Mouse (Mus musculus): Measurements from ENCODE around the gene Zfp683.

Zfp683 gene

DNA sequence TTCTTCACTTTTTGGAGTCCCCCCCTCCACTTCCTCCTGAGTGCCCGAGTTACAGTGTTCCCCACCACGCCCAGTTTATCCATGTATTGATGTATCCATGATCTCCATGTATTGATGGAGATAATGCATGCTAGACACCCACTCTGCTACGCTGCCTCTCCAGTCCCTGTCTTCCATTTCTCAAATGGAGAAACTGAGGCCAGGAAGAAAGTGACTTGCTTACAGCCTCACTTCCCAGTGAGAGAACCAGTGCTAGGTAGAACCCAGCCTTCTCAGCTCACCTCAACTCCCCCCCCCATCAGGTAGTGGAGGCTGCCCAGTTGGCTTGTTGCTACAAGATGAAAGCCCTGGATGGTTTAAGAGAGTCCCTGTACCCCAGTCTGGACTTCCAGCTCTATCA is at the start of gene Zfp683:
Gene Zfp683 (plus strand): TSS at position 301 of the 400 bp plus-strand sequence.
- in situ Hi-C loops (cut with MboI, MseI), result no loop called here

DNA sequence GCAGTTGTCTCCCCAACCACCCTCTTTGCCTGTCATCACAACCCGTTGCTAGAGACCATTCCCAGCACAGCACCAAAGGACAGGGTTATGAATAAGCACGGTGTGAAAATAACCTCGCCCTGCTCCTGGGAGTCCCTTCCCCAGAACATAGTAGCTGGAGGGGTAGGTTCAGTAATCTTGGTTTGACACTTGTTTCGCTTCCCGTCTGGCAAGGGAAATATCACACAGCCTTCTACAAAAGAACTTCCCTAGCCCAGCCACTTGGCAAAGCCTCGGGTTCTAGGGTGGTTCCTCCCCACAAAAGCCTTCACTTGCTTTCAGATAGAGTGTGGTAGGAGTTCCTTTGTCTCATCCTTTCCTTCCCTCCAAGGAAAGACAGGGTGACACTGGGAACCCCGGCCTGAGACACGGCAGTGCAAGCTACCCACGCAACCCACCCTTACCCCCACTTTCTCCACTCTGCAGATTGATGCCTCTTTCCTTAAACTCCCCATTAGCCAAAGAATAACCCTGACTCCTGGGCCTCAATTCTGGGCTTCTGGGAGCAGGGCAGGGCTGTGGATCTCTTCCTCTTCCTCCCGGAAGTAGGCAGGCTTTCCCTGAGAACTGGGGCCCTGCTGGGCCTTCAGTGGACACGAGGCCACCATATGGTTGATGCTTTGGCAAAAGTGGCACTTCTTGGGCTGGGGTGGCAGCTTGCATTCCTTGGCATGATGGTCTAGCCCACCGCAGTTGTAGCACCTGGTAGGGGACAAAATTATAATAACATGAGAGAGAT is 47.9 kb upstream of the Zfp683 start:
- in situ Hi-C loops (cut with MboI, MseI), result no loop called here

DNA sequence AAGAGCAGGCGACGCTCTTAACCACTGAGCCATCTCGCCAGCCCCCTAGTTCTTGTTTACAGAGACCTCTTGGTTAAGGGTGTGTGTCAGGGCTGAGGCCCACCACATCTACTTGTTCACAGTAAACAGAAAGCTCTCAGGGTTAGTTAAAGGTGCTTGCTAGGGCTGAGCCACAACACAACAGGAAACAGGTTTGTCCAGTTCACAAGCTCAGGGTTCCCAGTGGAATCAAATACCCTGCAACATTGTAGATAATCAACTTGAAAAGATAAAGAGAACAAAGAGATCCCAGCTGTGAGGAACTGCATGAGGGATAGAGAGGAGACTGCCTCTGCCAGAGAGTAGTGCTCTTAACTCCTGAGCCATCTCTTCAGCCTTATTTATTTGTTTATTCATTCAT is 46.8 kb upstream of the Zfp683 start:
- in situ Hi-C loops (cut with MboI, MseI), result no loop called here

DNA sequence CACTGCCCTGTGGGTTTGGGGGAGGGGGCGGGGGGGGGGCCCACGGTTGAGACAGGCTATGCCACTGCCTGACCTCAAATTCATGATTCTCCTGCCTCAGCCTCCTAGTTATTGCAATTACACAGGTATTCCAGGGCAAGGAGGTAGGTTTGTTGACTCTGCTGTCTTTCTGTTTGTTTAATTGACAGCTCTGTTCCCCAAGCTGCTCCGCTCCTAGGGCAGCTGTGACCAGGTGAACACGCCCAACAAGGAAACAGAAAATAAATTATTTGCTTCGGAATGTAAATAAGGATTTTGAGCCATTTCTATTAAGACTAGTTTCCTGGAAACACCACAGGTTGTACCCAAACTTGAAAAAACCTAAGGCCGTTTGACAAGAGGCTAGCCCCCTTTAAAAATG is 43.9 kb upstream of the Zfp683 start:
- in situ Hi-C loops (cut with MboI, MseI), result no loop called here

DNA sequence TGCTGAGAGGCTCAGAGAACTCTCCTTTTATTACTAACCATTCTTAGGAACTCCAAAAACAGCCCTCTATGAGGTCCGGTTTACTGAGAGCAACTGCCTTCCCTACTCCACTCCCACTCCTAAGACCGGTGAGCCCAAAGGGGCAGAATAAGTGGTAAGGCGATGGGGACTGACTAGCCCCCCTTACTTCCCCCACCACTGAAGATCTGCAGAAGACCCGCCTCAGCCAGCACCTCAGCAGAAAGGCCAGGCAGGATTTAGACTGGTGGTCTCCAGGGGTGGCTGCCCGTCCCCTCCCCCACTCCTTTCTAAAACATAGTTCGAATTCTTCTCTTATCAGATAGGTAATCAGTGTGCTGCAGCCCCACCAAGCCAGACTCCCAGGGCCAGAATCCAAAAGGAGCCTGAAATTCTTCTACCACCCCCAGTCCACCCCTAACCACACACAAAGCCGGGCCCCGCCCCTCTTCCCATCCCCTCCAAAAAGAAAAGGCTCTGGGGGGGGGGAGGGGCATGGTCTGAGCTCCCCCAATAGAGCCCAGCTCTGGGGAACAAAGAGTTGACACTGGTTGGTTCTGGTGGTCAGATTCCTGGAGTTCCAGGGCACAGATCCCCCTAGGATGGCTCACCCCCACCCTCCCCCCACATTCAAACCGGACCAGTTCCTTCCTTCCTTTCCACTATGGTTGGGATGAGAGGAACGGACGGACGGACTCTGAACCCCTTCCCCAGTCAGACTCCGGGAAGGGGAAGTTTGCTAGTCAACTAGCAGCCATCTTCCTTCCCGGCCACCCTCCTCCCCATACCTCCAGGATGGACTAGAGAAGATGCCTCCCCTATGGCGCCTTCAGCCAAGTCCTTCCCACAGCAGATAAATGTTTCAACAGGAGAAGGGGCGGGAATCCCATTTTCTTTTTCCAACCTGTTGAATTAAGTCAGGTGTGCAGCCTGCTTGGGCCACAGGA is 41.9 kb upstream of the Zfp683 start:
- in situ Hi-C loops (cut with MboI, MseI), result no loop called here

DNA sequence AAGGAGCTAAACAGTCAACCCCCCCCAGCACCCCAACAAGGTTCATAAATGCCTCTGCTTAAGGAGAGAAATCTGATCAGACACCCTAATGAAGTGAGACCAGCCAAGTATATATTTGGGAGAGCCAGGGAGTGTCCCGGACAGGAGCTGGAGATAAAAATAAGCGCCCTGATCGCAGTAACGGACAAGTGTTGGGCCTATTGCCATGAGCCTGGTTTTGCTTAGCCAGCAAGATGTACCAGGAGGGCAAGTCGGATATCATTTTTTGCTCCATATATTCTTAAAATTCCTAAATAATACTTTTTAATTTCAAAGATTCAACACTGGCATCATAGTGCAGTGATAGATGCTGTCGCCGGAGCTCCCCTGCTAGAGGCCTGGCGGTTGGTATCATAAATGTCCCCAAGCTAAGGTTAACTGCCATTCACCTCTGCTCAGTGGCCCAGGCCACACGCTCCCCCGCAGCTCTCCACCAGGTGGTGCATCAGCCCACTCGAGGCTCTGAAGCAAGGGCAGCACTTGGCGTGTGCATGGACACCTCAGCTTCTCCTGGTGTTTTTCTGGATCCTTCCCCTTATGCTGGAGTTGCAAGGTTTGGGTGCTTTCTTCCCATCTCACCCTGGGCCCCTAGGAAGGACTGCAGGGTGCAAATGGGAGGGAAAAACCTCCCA is 40.6 kb upstream of the Zfp683 start:
- in situ Hi-C loops (cut with MboI, MseI), result no loop called here

DNA sequence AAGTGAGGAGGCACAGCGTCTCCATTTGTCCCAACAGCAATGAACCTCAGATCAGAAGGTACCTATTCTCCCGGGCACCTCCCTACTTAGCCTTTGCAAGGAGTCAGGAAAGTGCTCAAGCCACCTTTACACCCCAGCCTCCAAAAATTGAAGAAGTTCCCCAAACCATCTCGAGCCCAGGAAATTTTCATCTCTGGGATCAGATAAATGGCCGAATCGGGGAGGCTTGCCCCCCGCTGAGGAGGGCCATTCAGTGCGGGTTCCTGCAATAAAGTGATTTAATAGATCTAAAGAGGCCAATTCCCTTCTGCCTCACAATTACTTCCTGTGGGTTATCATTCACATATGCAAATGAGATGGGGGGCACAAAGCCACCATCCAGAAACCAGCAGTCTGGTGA is 37.4 kb upstream of the Zfp683 start:
- in situ Hi-C loops (cut with MboI, MseI), result no loop called here

DNA sequence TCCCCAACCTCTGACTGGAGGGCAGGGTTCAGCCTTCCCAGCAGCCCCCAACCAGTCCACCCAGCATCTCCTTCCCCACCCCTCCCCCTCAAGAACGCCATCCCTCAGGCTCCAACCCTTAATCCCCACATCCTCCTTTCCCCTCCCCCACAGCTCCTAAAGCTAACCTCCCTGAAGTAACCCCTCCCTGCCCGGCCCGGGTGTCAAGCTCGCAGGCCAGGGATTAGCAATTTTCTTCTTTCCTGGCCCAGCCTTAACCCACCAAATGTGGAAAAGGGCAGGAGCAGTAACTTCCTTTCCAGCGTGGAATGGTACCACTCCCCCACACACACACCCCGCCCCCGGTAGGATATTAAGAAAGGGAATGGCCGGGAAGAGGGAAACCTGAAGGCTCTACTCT is 36.9 kb upstream of the Zfp683 start:
- in situ Hi-C loops (cut with MboI, MseI), result no loop called here

DNA sequence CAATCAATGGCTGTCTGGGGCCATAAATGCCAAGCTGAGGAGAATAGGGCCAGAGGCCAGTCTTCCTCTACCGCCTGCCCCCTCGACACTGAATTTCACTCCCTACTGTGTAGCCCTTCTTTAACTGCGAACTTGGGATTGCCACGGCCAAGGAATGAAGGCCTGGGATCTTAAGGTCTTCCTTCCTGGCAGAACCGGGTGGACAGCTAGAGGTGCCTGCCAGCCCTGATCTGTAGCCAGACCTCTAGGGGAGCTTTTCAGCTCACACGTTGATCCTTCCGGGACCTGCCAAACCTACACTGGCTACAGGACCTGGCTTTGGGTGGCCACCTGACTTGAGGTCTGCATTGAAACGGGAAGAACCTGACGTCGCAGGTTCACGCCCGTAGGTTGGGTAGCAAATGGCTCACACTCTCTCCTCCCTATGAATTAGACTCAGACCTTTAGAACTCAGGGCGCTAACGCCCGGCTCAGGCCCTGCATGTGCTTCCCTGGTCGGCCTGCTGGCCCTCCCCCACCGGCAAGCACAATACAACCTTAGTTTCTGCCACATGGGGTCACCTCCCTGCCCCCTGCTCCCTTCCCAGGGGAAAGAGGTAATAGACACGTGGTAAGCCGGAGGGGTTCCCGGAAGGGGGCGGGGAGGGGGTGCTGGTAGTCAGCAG is 36.3 kb upstream of the Zfp683 start:
- in situ Hi-C loops (cut with MboI, MseI), result no loop called here

DNA sequence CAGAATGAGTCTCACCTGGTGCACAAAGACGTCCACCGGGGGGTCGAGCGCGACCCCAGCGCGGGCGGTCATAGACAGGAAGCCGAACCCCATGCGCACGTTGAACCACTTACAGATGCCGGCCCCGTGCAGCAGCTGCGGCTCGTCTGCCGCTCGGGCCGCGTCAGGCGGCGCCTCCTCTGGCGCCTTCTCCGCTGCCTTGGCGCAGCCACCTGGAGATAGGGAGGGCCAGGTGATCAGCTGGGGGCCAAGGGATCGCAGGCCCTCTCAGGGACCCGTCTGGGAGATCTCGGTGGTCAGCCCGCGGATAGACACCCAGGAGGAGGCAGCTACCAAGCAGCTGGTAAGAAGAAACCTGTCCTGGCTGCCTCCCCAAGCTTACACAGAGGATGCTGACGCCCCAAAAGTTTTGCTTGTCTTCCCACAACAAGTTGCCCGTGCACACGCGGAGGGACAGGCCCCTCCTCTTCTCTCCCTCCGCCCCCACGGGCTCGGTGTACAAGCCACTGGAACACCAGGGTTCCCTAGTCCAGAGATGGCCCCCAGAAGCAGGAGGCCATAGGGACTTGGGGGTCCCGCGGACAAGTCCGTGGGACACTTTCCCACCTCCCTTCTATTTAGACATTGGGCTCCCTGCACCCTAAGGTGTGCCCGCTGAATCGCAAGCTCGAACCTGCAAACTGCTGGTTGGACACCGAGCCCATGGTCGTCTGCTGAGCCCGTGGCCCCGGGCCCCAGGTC is 35.4 kb upstream of the Zfp683 start:
- in situ Hi-C loops (cut with MboI, MseI), result no loop called here

DNA sequence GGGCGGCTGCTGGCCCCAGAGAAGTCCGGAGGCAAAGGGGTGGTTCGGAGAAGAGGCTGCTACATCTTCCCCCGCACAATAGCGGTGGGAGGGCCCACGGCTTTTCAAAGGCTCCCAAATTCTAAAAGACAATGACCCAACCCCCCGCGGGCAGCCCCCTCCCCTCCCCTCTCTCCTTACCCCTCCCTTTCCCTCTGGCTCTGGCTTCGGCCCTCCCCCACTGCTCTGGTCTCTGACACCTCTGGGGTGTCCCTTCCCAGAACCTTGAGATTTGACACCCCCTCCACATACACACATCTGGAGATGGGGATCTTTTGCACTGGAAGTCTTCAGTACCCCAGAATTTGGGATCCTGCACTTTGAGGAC is 34.9 kb upstream of the Zfp683 start, which contains the start of gene Lin28a:
Gene Lin28a (minus strand): TSS at position 63 of the 367 bp plus-strand sequence.
- in situ Hi-C loops (cut with MboI, MseI), result no loop called here

DNA sequence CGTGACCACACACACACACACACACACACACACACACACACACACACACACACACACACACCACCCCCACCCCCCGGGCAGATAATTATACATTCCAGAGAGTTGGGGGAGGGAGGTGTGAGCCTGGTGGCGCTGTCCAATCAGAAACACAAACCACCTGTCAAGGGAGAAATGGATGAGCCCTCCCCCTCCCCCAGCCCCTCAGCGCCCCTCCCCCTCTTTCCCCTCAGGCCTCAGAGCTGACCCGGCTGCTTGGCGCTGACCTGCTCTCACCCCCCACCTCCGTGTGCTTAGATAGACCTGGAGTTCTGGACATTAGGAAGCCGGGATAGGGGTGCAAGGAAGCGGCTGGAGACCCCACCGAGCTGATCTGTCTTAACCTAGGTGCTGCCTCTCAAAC is 34.4 kb upstream of the Zfp683 start:
- in situ Hi-C loops (cut with MboI, MseI), result no loop called here

DNA sequence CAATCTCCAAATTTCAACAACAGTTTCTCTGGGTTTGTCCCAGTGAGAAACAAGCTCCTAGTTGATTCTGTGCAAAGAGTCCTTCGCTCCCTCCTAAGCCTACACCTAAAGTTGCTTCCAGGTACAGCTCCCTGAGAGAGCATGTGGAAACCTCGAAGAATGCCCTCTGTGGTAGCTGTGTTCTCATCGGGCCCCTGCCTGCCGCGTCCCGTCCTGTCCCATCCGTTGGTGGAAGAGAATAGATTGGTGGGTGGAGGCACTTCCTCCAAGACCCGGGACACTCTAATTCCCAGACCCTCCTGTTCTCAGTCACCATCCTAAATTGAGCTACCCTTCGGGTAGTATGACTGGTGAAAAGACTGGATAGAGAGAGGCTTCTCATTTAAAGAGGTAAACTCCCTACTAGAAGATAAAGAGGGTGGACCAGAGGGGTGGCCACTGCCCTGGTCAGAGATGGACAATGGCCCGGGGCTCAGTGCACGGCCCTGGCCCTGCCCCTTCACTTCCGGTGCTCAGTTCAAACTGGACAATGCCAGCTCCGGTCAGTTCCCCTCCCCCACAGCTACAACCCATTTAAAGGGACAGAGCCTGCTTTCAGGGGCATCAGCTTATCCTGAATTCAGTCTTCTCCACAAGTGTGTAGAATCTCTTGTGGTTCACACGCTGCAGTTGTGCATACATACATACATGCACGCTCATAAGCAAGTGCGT is 33.8 kb upstream of the Zfp683 start:
- in situ Hi-C loops (cut with MboI, MseI), result no loop called here

DNA sequence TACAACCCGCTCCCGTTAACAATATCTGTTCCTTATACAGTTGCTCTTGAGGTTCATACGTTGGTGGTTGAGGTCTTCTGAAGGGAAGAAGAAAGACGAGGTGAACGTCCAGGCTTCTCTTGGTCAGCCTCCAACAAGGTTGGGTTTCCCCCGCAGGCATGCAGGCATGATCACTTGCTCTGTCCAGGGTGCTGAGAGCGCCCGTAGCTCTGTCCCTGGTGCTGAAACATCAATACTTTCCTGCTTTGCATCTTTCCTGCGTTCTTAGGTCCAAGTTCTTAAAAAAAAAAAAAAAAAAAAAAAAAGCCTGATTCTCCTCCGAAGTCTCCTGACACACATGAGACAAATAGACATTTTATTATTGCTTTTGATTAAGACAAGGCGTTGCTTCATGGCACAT is 33.0 kb upstream of the Zfp683 start:
- in situ Hi-C loops (cut with MboI, MseI), result no loop called here

DNA sequence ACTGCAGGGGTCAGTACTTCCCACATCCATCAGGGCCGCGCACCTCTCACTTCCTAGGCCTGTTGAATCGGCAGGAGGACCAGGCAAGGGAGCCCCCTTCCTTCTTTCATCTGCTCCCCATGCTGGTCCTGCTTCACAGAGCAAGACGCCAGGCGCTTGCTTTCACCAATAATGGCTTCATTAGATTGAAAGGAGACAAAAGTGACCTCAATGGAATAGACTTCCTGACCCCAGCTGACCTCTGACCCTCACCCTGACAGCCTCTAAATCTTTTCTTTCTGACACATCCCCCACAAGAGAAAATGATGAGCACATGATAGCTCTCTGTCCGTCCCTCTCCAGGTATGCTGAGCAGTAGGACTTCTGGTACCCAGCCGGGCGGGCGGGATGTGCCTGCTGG is 27.8 kb upstream of the Zfp683 start:
- in situ Hi-C loops (cut with MboI, MseI), result no loop called here

DNA sequence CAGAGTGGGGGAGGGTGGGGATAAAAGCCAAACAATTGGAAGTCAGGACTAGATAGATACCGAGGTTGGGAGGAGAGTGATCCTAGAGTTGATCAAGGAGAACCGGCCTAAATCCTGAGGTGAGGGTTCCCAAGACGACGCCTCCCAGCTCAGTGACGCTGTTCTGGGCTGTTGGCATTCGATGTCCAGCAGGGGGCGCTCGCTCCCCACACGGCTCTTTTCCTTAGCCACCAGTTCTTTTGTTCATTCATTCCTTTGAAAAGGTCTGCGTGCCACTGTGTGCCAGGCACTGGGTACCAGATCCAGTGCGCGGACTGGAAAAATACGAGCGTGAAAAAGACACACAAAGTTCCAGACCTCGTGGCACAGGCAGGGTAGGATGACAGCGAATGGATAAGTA is 17.7 kb upstream of the Zfp683 start:
- in situ Hi-C loops (cut with MboI, MseI), result loop anchor here (5.0 kb wide), 3 partner anchors 41 to 91 kb away; partner anchors contain the start of gene Sh3bgrl3 (in 1 of the 2)

DNA sequence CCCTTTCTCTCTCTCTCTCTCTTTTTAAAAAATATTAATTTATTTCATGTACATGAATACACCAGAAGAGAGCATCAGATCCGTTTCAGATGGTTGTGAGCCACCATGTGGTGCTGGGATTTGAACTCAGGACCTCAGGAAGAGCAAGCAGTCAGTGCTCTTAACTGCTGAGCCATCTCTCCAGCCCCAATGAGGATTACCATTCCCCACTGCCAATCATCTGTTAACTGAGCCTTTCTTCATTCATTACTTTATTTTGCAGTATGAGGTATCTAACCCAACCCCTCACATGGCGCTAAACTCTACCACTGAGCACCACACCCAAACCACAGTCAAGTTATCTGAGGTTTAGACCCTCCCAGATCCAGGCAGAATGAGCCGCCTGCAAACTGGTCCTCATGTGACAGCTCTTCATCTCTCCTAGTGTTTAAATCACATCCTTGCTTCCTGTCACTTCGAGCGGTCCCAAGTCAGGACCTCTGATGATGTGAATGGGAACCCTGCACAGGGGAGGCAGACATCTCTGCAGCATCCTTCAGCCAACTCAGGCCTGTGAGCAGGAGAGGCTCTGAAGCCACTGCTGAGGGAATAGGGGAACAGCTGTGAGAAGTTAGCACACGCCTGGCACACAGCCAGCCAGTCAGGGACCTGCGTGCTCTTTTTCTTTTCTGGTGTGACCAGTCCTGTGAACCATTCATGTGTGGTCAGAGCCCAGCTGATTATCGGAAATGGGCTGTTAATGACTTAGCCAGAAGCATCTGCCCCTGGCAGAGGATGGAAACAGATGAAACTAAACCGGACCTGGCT is 12.1 kb upstream of the Zfp683 start:
- in situ Hi-C loops (cut with MboI, MseI), result no loop called here

DNA sequence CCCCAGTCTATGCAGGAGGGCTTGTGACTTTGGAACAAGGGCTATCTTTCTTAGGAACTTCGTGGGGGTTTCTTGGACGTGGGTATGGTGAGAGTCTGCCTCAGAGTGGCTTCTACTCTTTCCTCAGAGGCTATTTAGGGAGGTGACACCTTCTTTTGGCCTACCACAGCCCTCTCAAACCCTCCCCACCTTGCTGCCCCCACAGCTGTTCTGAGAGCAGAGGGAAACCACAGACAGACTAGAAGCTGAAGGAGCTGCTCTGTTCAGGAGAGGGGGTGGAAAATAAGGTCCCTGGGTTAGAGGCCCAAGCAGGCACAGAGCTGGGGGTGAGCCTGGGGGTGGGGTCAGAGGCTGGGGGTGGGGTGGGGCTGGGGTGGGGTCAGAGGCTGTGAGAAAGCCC is 10.6 kb upstream of the Zfp683 start:
- in situ Hi-C loops (cut with MboI, MseI), result no loop called here

DNA sequence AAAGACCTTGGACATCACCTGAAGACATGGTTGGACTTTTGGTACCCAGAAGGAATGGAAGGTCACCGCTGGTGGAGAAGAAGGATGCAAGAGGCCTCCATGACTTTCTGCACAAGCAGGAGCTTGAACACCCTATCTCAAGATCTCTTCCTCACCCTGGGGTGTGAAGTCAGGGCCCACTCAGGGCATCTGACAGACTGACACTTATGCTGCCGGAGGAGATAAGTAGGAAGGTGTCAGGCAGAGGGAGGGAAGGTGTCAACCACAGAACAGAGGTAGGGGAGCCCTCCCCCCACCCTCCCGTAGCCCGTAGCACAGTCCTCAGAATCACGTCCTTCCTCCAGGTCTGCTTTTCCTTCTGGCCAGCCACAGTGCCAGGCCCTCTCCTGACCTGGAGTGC is 6.0 kb upstream of the Zfp683 start:
- in situ Hi-C loops (cut with MboI, MseI), result no loop called here

Measured in T-helper 17 cell (primary cell).